Mouse (Mus musculus): ENCODE measurements at regions not wholly inside any gene's neighbourhood (a gene's known extent, or its start where the extent isn't known, plus 50 kb on each side); places are given as distances from the start of the nearest gene placed in this dataset.
A peak's percentile ranks its signal among the peaks of the same experiment; 100 is the strongest.

- in situ Hi-C loops (cut with MboI; ENCODE audit: low pct_unique_long_range_greater_than_20kb), result no loop called here
- POLR2A ChIA-PET, result interaction anchor here (0.6 kb wide), 1 partner anchor 13 kb away, joined by 3 read pairs; no protein-coding TSS in a partner anchor
Measured at GRCm38 (mm10) chr10:126788277-126788676, 112.9 kb downstream of the Atp23 start.

GRCm38 (mm10) chr10:126783161-126783560 lies 118.0 kb downstream of the Atp23 start:
- CTCF ChIA-PET, result no interaction called here
- TF ChIP-seq CTCF (IDR thresholded peaks at IDR 0.05), result no peak
- ATAC-seq (no peak), DNase-seq (ENCODE audit: low read depth, low spot score) (no peak)
- peaks cover 5% of the 10 kb centered on the region for H3K27me3 ChIP-seq
- POLR2A ChIA-PET, result no interaction called here
- in situ Hi-C loops (cut with MboI; ENCODE audit: low pct_unique_long_range_greater_than_20kb), result no loop called here

More at GRCm38 (mm10) chr10:126788277-126788676, 112.9 kb downstream of the Atp23 start:
- DNase-seq (ENCODE audit: low read depth, low spot score), result no peak
- peaks cover 3% of the 10 kb centered on the region for H3K27me3 ChIP-seq
- TF ChIP-seq CTCF (IDR thresholded peaks at IDR 0.05), result no peak
- no peak for ATAC-seq
- CTCF ChIA-PET, result interaction anchor here (1.6 kb wide), 1 partner anchor 12 kb away, joined by 4 read pairs; no protein-coding TSS in a partner anchor

GRCm38 (mm10) chr10:126776603-126777002 lies 124.6 kb downstream of the Atp23 start:
- ATAC-seq, result no peak
- POLR2A ChIA-PET, result no interaction called here
- TF ChIP-seq CTCF (IDR thresholded peaks at IDR 0.05), result no peak
- no peak for DNase-seq (ENCODE audit: low read depth, low spot score)
- in situ Hi-C loops (cut with MboI; ENCODE audit: low pct_unique_long_range_greater_than_20kb), result no loop called here
- CTCF ChIA-PET, result no interaction called here
- H3K27me3 ChIP-seq, result peaks cover 4% of the 10 kb centered on the region

GRCm38 (mm10) chr10:126775946-126776345 lies 125.2 kb downstream of the Atp23 start:
- in situ Hi-C loops (cut with MboI; ENCODE audit: low pct_unique_long_range_greater_than_20kb), result no loop called here
- ChIA-PET POLR2A (interaction anchor here (0.6 kb wide), 1 partner anchor 12 kb away, joined by 3 read pairs; no protein-coding TSS in a partner anchor), CTCF (no interaction called here)
- no peak for TF ChIP-seq CTCF (IDR thresholded peaks at IDR 0.05)
- H3K27me3 ChIP-seq, result peaks cover 4% of the 10 kb centered on the region
- ATAC-seq, result no peak
- no peak for DNase-seq (ENCODE audit: low read depth, low spot score)

GRCm38 (mm10) chr10:126770446-126771020 lies 130.6 kb downstream of the Atp23 start:
- CTCF ChIA-PET, result no interaction called here
- in situ Hi-C loops (cut with MboI; ENCODE audit: low pct_unique_long_range_greater_than_20kb), result no loop called here
- no peaks in the 10 kb centered on the region for H3K27me3 ChIP-seq
- TF ChIP-seq CTCF (IDR thresholded peaks at IDR 0.05), result no peak
- POLR2A ChIA-PET, result no interaction called here
- no peak for ATAC-seq
- DNase-seq (ENCODE audit: low read depth, low spot score), result no peak

GRCm38 (mm10) chr10:126765648-126766047 lies 135.5 kb downstream of the Atp23 start:
- TF ChIP-seq CTCF (IDR thresholded peaks at IDR 0.05), result no peak
- CTCF ChIA-PET, result no interaction called here
- ATAC-seq (no peak), DNase-seq (ENCODE audit: low read depth, low spot score) (no peak)
- POLR2A ChIA-PET, result no interaction called here
- in situ Hi-C loops (cut with MboI; ENCODE audit: low pct_unique_long_range_greater_than_20kb), result no loop called here
- no peaks in the 10 kb centered on the region for H3K27me3 ChIP-seq

GRCm38 (mm10) chr10:126764740-126765139 lies 136.4 kb downstream of the Atp23 start:
- no peaks in the 10 kb centered on the region for H3K27me3 ChIP-seq
- DNase-seq (ENCODE audit: low read depth, low spot score), result no peak
- peak; percentile 35 for TF ChIP-seq CTCF (IDR thresholded peaks at IDR 0.05)
- in situ Hi-C loops (cut with MboI; ENCODE audit: low pct_unique_long_range_greater_than_20kb), result no loop called here
- POLR2A ChIA-PET, result no interaction called here
- ATAC-seq, result no peak
- CTCF ChIA-PET, result no interaction called here

- in situ Hi-C loops (cut with MboI; ENCODE audit: low pct_unique_long_range_greater_than_20kb), result no loop called here
- ATAC-seq, result no peak
- CTCF ChIA-PET, result no interaction called here
- no peaks in the 10 kb centered on the region for H3K27me3 ChIP-seq
- DNase-seq (ENCODE audit: low read depth, low spot score), result no peak
- POLR2A ChIA-PET, result no interaction called here
- TF ChIP-seq CTCF (IDR thresholded peaks at IDR 0.05), result no peak
Measured at GRCm38 (mm10) chr10:126763976-126764375, 137.2 kb downstream of the Atp23 start.

- no peak for ATAC-seq
- POLR2A ChIA-PET, result no interaction called here
Measured at GRCm38 (mm10) chr10:126758682-126759081, 142.5 kb downstream of the Atp23 start.

GRCm38 (mm10) chr10:126753201-126753600 lies 148.0 kb downstream of the Atp23 start:
- ATAC-seq (no peak), DNase-seq (ENCODE audit: low read depth, low spot score) (no peak)
- TF ChIP-seq CTCF (IDR thresholded peaks at IDR 0.05), result no peak
- ChIA-PET POLR2A (no interaction called here), CTCF (no interaction called here)
- peaks cover 4% of the 10 kb centered on the region for H3K27me3 ChIP-seq
- in situ Hi-C loops (cut with MboI; ENCODE audit: low pct_unique_long_range_greater_than_20kb), result no loop called here

More at GRCm38 (mm10) chr10:126758682-126759081, 142.5 kb downstream of the Atp23 start:
- in situ Hi-C loops (cut with MboI; ENCODE audit: low pct_unique_long_range_greater_than_20kb), result no loop called here
- H3K27me3 ChIP-seq, result no peaks in the 10 kb centered on the region
- DNase-seq (ENCODE audit: low read depth, low spot score), result no peak
- no peak for TF ChIP-seq CTCF (IDR thresholded peaks at IDR 0.05)
- CTCF ChIA-PET, result no interaction called here

GRCm38 (mm10) chr10:126752699-126753098 lies 148.5 kb downstream of the Atp23 start:
- TF ChIP-seq CTCF (IDR thresholded peaks at IDR 0.05), result peak; percentile 28
- CTCF ChIA-PET, result no interaction called here
- ATAC-seq, result no peak
- DNase-seq (ENCODE audit: low read depth, low spot score), result no peak
- peaks cover 4% of the 10 kb centered on the region for H3K27me3 ChIP-seq
- POLR2A ChIA-PET, result no interaction called here
- in situ Hi-C loops (cut with MboI; ENCODE audit: low pct_unique_long_range_greater_than_20kb), result no loop called here
